Mouse (Mus musculus) hematopoietic stem cell, adult 5-6 weeks (primary cell): ENCODE data around the gene Ect2l. TPM values are rescaled to one million over a fixed set of nuclear protein-coding genes. Genes with fewer than 3 reads are reported as not detected.

Experiments used
- ATAC-seq, 2 experiments: fragments of 125-278 bp in 1 of 2; replicated peaks in 1 of 2; 2 replicates each; pipeline ENCODE4 v1.8.0; 2016 to 2017; ENCODE audit warnings: inconsistent platforms in 2 of 2, mild to moderate bottlenecking in 2 of 2, moderate number of reproducible peaks in 2 of 2, low read depth in 1 of 2, moderate TSS enrichment in 1 of 2; ENCODE audit not compliant: low FRiP score in 2 of 2, poor library complexity in 2 of 2, severe bottlenecking in 2 of 2, insufficient read depth in 1 of 2, low TSS enrichment in 1 of 2
- total RNA-seq: library from RNA; stranded (forward); fragments of 172-1452, 232-1000 nt; gene quantifications from 2 replicates; pipeline ENCODE4 v1.2.3, GENCODE M21; 2017

Ect2l gene
- total RNA-seq, 1 experiment from 2014 or later, result not detected

DNA sequence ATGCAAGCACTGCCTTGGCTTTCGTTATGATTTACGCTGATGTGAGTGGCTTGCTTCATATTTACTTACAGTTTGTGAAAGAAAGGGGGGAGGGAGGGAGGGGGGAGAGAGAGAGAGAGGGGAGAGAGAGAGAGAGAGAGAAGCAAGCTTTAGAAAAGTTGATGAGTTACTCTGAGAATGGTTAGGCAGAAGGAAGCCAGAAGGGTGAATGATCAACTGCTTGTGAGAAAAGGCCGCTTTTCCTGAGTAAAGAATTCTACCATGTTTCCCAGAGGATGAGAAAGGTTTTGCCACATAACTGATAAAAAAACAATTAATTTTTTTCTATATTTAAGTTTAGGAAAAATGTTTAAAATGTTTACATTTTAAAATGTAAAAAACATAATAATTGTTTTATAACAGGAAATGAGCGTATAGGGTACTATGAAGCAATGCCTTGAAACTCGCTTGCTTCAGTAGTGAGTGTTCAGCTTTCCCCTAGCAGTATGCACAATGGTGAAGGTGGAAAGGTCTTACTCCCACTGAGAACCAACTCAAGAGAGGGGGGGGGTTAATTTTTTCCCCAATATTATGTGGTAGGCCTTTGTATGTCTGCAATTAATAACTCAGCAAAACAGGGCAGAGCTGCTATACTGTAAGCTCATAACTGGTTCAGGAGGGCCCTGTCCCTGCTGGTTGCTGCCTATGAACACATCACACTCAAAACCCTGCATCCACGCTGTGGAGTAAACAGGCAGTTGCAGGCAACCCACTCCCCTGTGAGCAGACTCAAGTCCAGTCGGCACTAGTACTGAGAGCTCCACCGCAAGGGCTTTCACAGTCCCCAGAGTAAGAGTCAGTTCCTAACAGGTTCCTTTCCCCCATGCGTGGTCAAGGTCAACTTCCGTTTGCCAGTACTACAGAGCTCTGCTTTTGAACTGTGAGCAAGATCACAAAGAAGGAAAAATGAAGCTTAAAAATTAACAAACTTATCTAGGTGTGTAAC lies 78.7 kb downstream of the Ect2l start:
- no peak for ATAC-seq

DNA sequence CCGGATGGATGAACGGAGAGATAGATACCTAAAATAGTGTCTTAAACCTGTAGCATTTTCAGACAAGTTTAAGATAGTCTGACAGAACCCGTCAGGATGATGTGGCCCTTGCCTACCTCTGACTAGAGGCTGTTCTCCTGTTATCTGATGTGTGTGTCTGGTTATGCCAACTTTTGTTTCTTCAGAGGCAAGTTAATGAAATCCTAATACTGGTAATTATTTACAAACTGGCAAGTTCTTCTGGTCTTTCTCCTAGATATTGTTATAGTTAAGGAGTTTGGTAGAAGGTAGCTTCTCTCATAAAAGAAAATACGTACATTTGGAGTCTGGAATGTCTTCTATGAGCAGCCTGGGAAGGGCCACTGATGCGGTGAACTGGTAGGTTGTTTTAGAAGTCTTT lies 80.4 kb downstream of the Ect2l start:
- no peak for ATAC-seq

DNA sequence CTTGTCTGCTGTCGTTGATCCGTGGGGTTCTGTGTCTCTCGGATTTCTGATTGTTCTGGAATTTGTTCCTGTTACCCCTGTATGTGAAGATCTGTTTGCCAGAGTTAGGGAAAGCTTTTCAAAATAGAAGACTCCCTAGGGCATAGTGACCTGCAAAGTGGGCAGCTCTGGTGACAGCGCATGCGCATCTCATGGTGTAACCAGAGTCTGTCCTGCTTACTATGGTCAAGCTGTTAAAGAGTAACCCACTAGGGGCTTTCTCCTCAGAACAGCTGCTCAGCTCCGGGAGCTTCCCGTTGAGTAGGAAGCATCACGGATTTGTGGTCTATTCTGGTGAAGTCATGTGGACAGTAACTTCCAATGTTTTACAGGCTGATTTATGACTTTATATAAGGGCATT lies 92.4 kb downstream of the Ect2l start:
- no peak for ATAC-seq

DNA sequence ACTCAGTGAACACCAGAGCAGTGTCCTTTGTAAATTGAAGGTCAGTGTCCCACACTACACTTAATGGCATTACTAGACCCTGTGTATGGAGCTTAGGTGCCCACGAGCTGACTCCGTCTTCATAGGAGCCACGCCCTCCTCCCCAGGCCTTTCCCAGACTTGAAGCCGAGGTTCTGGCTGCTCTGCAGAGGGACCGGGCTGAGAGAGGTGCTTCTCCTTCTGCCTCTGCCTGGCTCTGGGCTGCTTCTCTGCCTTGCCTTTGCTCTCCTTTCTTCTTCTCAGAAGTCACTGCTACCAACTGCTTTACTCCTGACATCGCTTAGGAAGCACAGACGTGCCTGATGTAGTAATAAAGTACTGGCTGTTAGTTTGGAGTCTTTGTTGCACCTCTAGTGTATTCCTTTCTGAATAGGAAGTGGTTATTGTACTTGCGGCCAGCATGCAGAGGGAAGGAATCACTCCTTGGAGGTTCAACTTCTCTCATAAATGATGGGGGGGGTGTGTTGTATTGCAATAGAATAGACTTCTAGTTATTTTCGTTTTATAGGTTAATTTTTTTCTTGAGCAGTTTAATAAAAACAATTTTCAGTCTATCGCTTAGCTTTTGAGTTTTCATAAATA lies 97.1 kb downstream of the Ect2l start:
- ATAC-seq, result peak; percentile 72 to 87

DNA sequence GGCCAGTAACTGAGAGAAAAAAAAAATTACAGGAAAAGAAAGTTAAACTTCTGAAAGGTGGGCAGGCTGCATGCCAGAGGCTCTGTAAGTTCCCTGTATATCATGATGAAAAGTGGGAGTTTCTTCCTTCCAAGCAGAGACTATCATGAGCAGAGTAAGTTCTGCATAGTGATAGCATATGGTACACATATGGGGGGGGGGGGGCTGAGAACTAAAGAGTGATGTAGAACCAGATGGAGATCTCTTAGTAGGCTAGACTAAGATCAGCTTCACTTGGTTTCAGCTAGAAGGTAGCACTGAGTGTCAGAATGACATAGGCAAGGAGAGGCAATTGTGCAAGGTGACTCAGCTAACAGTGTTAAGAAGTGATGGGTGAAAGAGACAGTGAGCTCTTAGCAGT lies 99.8 kb downstream of the Ect2l start:
- no peak for ATAC-seq

DNA sequence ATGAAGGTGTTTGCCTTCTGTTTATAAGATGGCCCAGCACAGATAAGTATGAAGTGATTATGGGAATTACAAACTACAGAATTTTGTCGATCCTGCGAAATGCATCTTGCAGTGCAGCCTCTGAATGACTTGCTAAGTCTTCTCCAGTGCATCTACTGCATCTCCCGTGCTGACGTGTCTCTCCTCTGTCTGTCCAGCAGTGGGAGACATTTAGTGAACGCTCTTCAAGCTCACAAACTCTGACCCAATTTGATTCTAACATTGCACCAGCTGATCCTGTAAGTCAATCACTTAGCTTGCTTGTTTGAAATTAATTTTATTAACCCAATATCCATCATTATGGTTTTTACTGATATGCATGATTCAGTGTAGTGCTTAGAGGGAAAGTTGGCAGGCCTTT lies 103.2 kb downstream of the Ect2l start:
- 0 out of 4 replicates have a peak, but pooled peaks of 1 of the 2 experiments have one; percentile 32 for ATAC-seq

DNA sequence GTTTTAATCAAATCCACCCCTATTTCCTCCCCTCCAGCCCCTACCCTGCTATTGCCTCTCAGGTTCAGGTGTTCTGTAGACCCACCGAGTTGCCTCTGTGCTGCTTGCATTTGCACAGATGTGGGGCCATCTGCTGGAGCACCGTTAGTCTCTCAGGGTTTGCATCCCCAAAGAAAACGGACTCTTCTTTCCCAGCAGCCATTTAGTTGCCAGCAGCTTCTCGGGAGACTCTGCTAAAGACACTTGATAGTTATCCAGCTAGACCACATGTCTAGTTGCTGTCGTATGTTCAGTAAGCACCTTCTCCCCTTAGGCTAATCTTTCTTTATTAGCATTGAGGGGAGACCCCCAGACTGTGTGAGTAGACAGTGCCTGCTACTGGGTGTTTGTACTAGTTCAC lies 108.5 kb downstream of the Ect2l start:
- no peak for ATAC-seq

DNA sequence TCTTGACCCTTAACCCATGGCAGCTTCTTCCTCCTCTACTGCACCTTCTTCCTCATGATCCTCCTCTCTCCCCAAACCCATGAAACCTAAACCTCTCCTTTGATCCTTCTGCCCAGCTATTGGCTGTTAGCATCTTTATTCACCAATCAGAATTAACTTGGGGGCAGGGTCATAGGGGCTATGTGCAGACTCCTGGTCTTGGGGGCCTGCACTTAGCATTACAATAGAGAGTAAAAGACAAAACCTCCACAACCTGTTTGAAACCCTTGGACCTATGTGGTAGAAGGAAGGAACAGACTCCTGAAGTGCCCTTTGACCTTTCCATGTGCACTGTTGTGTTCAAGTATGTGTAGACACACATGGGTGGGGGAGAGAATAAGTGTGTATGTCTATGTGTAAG lies 120.0 kb downstream of the Ect2l start:
- no peak for ATAC-seq

DNA sequence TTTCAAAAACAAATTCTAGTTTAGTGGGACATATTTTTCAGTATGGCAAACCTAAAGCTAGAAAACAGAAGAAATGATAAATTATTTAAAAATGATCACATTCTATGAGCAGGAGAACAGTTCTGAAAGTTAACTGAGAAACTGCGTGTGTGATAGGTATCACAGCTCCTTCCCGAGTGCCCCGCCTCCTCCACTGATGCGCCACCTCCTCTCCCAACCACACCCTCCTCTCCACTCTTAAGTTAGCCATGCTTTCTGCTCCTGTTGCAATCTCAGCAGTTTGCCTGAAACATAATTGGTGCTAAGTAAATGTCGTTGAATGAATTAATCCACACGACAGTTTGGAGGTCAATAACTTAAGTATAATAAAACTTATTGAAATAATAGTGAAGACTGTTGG lies 127.9 kb downstream of the Ect2l start:
- ATAC-seq, result no peak

DNA sequence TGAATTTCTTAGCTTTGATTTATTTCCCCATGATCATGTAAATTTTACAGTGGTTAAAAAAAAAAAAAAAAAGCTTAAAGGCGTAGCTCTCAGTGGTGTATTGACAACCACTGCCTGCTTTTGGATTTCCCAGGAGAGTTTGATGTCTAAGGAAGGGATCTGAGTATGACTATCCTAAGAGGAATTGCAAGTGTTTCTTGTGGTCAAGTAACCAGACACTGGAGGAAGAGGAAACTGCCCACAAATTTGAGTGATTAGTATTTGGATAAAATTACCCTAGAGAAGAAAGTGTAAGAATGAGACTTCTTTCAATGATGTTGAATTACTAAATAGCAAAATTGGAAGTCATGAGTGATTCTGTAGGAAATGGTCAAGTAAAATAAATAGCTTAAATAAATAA lies 129.2 kb downstream of the Ect2l start:
- no peak for ATAC-seq

Other genes with a start within 250 kb of the Ect2l start
- gene Abracl, start 187.6 kb downstream of the Ect2l start, total RNA-seq, result 233 and 268 TPM in 2 replicates
- 72.3 and 81.3 TPM in 2 replicates for gene Reps1, start 155.0 kb downstream of the Ect2l start, total RNA-seq
- 16.9 and 20.1 TPM in 2 replicates for gene Ccdc28a, start 24.1 kb upstream of the Ect2l start, total RNA-seq
- 2.6 and 5.4 TPM in 2 replicates for gene Nhsl1, start 108.1 kb upstream of the Ect2l start, total RNA-seq